Mouse (Mus musculus): Measurements from ENCODE around the gene Dhodh. TPM values are rescaled to one million over a fixed set of nuclear protein-coding genes. Genes with fewer than 3 reads are reported as not detected.

The Dhodh gene
- polyA plus RNA-seq, 1 experiment: 18.4 TPM

- Histone ChIP-seq H3K27me3 (ENCODE audit: control insufficient read depth, insufficient read depth, low read length) (no peaks in the 10 kb centered on the region), H3K27ac (ENCODE audit: insufficient read depth, low read length) (no peak overlapping the region), H3K4me1 (ENCODE audit: control insufficient read depth, insufficient read depth, insufficient read length) (no peaks in the 10 kb centered on the region), H3K36me3 (ENCODE audit: control insufficient read depth, insufficient read depth, low read length) (no peaks in the 10 kb centered on the region), H3K4me3 (ENCODE audit: extremely low read depth, insufficient read depth, insufficient read length) (no peak overlapping the region)
- no peak for DNase-seq (ENCODE audit: low read depth in 1 of 2, low spot score in 2 of 2)
- TF ChIP-seq POLR2A (IDR thresholded peaks at IDR 0.05; ENCODE audit: low read depth, low read length) (no peak), CTCF (IDR thresholded peaks at IDR 0.05; ENCODE audit: extremely low read depth, insufficient read depth, insufficient read length, insufficient replicate concordance) (no peak)
- WGBS: 82% methylated on average over 5 of the region's 5 CpGs
These were observed 30.4 kb upstream of the Dhodh start for GRCm38 (mm10) chr8:109638851-109639250.

- no peaks in the 10 kb centered on the region for H3K36me3 ChIP-seq (ENCODE audit: control insufficient read depth, insufficient read depth, low read length)
- 94% methylated on average over 8 of the region's 8 CpGs for WGBS
- no peaks in the 10 kb centered on the region for H3K4me1 ChIP-seq (ENCODE audit: control insufficient read depth, insufficient read depth, insufficient read length)
- H3K27me3 ChIP-seq (ENCODE audit: control insufficient read depth, insufficient read depth, low read length): no peaks in the 10 kb centered on the region
- H3K4me3 ChIP-seq (ENCODE audit: extremely low read depth, insufficient read depth, insufficient read length): no peak overlapping the region
- no peak overlapping the region for H3K27ac ChIP-seq (ENCODE audit: insufficient read depth, low read length)
- TF ChIP-seq POLR2A (IDR thresholded peaks at IDR 0.05; ENCODE audit: low read depth, low read length) (no peak), CTCF (IDR thresholded peaks at IDR 0.05; ENCODE audit: extremely low read depth, insufficient read depth, insufficient read length, insufficient replicate concordance) (no peak)
- no peak for DNase-seq (ENCODE audit: low read depth in 1 of 2, low spot score in 2 of 2)
These were observed 26.7 kb upstream of the Dhodh start for GRCm38 (mm10) chr8:109635146-109635545.

- 85% methylated on average over 5 of the region's 5 CpGs for WGBS
- H3K27me3 ChIP-seq (ENCODE audit: control insufficient read depth, insufficient read depth, low read length): no peaks in the 10 kb centered on the region
- DNase-seq (ENCODE audit: low read depth in 1 of 2, low spot score in 2 of 2): no peak
- no peaks in the 10 kb centered on the region for H3K36me3 ChIP-seq (ENCODE audit: control insufficient read depth, insufficient read depth, low read length)
- no peak overlapping the region for H3K27ac ChIP-seq (ENCODE audit: insufficient read depth, low read length)
- no peaks in the 10 kb centered on the region for H3K4me1 ChIP-seq (ENCODE audit: control insufficient read depth, insufficient read depth, insufficient read length)
- TF ChIP-seq POLR2A (IDR thresholded peaks at IDR 0.05; ENCODE audit: low read depth, low read length) (no peak), CTCF (IDR thresholded peaks at IDR 0.05; ENCODE audit: extremely low read depth, insufficient read depth, insufficient read length, insufficient replicate concordance) (no peak)
- H3K4me3 ChIP-seq (ENCODE audit: extremely low read depth, insufficient read depth, insufficient read length): no peak overlapping the region
These were observed 24.0 kb upstream of the Dhodh start for GRCm38 (mm10) chr8:109632498-109632897.

- no peaks in the 10 kb centered on the region for H3K4me1 ChIP-seq (ENCODE audit: control insufficient read depth, insufficient read depth, insufficient read length)
- no peaks in the 10 kb centered on the region for H3K36me3 ChIP-seq (ENCODE audit: control insufficient read depth, insufficient read depth, low read length)
- 81% methylated on average over 6 of the region's 6 CpGs for WGBS
- no peak overlapping the region for H3K27ac ChIP-seq (ENCODE audit: insufficient read depth, low read length)
- no peak for DNase-seq (ENCODE audit: low read depth in 1 of 2, low spot score in 2 of 2)
- TF ChIP-seq POLR2A (IDR thresholded peaks at IDR 0.05; ENCODE audit: low read depth, low read length): no peak
- TF ChIP-seq CTCF (IDR thresholded peaks at IDR 0.05; ENCODE audit: extremely low read depth, insufficient read depth, insufficient read length, insufficient replicate concordance): no peak
- H3K27me3 ChIP-seq (ENCODE audit: control insufficient read depth, insufficient read depth, low read length): no peaks in the 10 kb centered on the region
- H3K4me3 ChIP-seq (ENCODE audit: extremely low read depth, insufficient read depth, insufficient read length): no peak overlapping the region
These were observed 20.2 kb upstream of the Dhodh start for GRCm38 (mm10) chr8:109628638-109629037.

- no peak for DNase-seq (ENCODE audit: low read depth in 1 of 2, low spot score in 2 of 2)
- 80% methylated on average over 3 of the region's 3 CpGs for WGBS
- H3K27ac ChIP-seq (ENCODE audit: insufficient read depth, low read length): no peak overlapping the region
- no peaks in the 10 kb centered on the region for H3K4me1 ChIP-seq (ENCODE audit: control insufficient read depth, insufficient read depth, insufficient read length)
- H3K36me3 ChIP-seq (ENCODE audit: control insufficient read depth, insufficient read depth, low read length): no peaks in the 10 kb centered on the region
- no peak for TF ChIP-seq CTCF (IDR thresholded peaks at IDR 0.05; ENCODE audit: extremely low read depth, insufficient read depth, insufficient read length, insufficient replicate concordance)
- TF ChIP-seq POLR2A (IDR thresholded peaks at IDR 0.05; ENCODE audit: low read depth, low read length): no peak
- no peak overlapping the region for H3K4me3 ChIP-seq (ENCODE audit: extremely low read depth, insufficient read depth, insufficient read length)
- no peaks in the 10 kb centered on the region for H3K27me3 ChIP-seq (ENCODE audit: control insufficient read depth, insufficient read depth, low read length)
These were observed 7.1 kb upstream of the Dhodh start for GRCm38 (mm10) chr8:109615569-109615968.

- TF ChIP-seq CTCF (IDR thresholded peaks at IDR 0.05; ENCODE audit: extremely low read depth, insufficient read depth, insufficient read length, insufficient replicate concordance): no peak
- no peak for TF ChIP-seq POLR2A (IDR thresholded peaks at IDR 0.05; ENCODE audit: low read depth, low read length)
- no peaks in the 10 kb centered on the region for H3K4me1 ChIP-seq (ENCODE audit: control insufficient read depth, insufficient read depth, insufficient read length)
- 23% methylated on average over 27 of the region's 27 CpGs for WGBS
- H3K4me3 ChIP-seq (ENCODE audit: extremely low read depth, insufficient read depth, insufficient read length): peak within 1 kb of the TSS; percentile 63
- no peak within 1 kb of the TSS for H3K27ac ChIP-seq (ENCODE audit: insufficient read depth, low read length)
- no peak for DNase-seq (ENCODE audit: low read depth in 1 of 2, low spot score in 2 of 2)
- H3K36me3 ChIP-seq (ENCODE audit: control insufficient read depth, insufficient read depth, low read length): no peaks in the 10 kb centered on the region
- no peaks in the 10 kb centered on the region for H3K27me3 ChIP-seq (ENCODE audit: control insufficient read depth, insufficient read depth, low read length)
These were observed 6.1 kb upstream of the Dhodh start, which contains the start of gene Pkd1l3 for GRCm38 (mm10) chr8:109614243-109615210. TSS of gene Pkd1l3 (plus strand) at chr8:109614517.

GRCm38 (mm10) chr8:109609153-109609502 is 655 bp upstream of the Dhodh start:
- TF ChIP-seq POLR2A (IDR thresholded peaks at IDR 0.05; ENCODE audit: low read depth, low read length): no peak
- TF ChIP-seq CTCF (IDR thresholded peaks at IDR 0.05; ENCODE audit: extremely low read depth, insufficient read depth, insufficient read length, insufficient replicate concordance): no peak
- 21% methylated on average over 5 of the region's 5 CpGs for WGBS
- no peak for DNase-seq (ENCODE audit: low read depth in 1 of 2, low spot score in 2 of 2)
- peak overlapping the region; percentile 73 for H3K27ac ChIP-seq (ENCODE audit: insufficient read depth, low read length)
- H3K36me3 ChIP-seq (ENCODE audit: control insufficient read depth, insufficient read depth, low read length): peaks cover 4% of the 10 kb centered on the region
- H3K27me3 ChIP-seq (ENCODE audit: control insufficient read depth, insufficient read depth, low read length): no peaks in the 10 kb centered on the region
- H3K4me1 ChIP-seq (ENCODE audit: control insufficient read depth, insufficient read depth, insufficient read length): no peaks in the 10 kb centered on the region; the same call in 1 of the 2 replicates
- H3K4me3 ChIP-seq (ENCODE audit: extremely low read depth, insufficient read depth, insufficient read length): peak overlapping the region; percentile 64

Measured in spleen, adult 2 months (tissue).